Mouse (Mus musculus): ENCODE measurements at regions not wholly inside any gene's neighbourhood (a gene's known extent, or its start where the extent isn't known, plus 50 kb on each side); places are given as distances from the start of the nearest gene placed in this dataset.

GRCm38 (mm10) chr16:93225196-93225595 lies 378.7 kb downstream of the Setd4 start:
- TF ChIP-seq TAL1 (conservative IDR thresholded peaks at IDR 0.05; ENCODE audit: low read depth, low read length) = no peak
- TF ChIP-seq CTCF (IDR thresholded peaks at IDR 0.05; ENCODE audit: low read depth, low read length) = no peak
- TF ChIP-seq GATA1 (IDR thresholded peaks at IDR 0.05; ENCODE audit: borderline replicate concordance, low read length) = no peak
